ENCODE assay signal across 13 mouse cellular contexts in the genomic region with DNA sequence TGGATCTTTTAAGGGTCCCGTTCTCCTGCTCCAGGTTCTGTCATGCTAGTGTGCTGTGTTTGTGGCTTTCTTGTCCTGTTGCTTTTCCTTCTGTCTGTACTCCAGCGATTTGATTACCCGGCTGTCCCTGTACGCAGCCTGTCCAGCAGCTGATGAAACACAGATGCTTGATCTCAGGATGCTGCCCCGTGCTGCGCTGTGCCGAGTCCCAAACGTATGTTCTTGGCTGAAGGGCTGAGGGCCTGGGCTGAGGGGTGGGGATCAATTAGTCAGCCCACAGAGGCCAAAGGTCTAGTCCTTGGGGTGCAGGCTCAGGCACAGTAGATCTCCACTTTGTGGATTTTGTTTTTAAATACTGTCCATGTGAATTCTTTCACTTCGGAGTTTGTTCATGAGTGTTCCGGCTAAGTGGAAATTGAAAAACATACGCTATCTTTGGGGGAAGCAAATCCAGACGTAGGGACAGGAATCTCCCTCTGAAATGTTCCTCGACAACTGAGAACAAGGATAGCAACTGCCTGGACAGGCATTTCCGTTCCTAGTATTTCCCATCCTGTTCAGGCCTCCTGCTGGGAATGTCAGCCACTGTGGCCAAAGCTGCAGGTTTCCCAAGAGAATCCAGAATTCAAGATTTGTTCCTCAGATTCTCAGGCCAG. TPM values are rescaled to one million over a fixed set of nuclear protein-coding genes. Genes with fewer than 3 reads are reported as not detected.
DNase-seq lines count a peak whose midpoint lies in the region; ATAC-seq and TF ChIP-seq lines count a peak whose summit lies in the region.
"Had no signal": no experiment of that assay in that cellular context is flagged by ENCODE, and none has a peak within 500 bp of the region (broad histone marks: within the 10 kb centered on the region; RNA-seq: fewer than 3 reads in every experiment).

No protein-coding gene starts in this region.

- WGBS in kidney, adult 2 months = 60% methylated on average over 14 of the region's 14 CpGs
- WGBS in kidney, embryonic 14.5 days = 41% methylated on average over 14 of the region's 14 CpGs
- 26% methylated on average over 14 of the region's 14 CpGs for WGBS in embryonic facial prominence, embryonic 14.5 days
- 38% methylated on average over 14 of the region's 14 CpGs for WGBS in heart, embryonic 16.5 days
- 33% methylated on average over 14 of the region's 14 CpGs for WGBS in limb, embryonic 14.5 days
- 78% methylated on average over 14 of the region's 14 CpGs for WGBS in midbrain, postnatal 0 days

- TF ChIP-seq POLR2A in kidney, adult 2 months (IDR thresholded peaks at IDR 0.05; ENCODE audit: low read depth, low read length) = no peak
- TF ChIP-seq POLR2A in limb, embryonic 14.5 days (IDR thresholded peaks at IDR 0.05; ENCODE audit: borderline replicate concordance, extremely low read depth, insufficient read depth, insufficient read length) = no peak

- no peak for ATAC-seq in kidney, embryonic 14.5 days (ENCODE audit: low FRiP score, low TSS enrichment)
- ATAC-seq in embryonic facial prominence, embryonic 14.5 days (ENCODE audit: low read depth) = no peak
- ATAC-seq in heart, embryonic 16.5 days (replicated peaks; ENCODE audit: extremely low read depth, insufficient read depth, low FRiP score) = 0 out of 2 replicates have a peak, but pooled peaks have one; percentile 43
- ATAC-seq in limb, embryonic 14.5 days (ENCODE audit: low FRiP score, low read depth) = no peak
- no peak for ATAC-seq in midbrain, postnatal 0 days (ENCODE audit: low FRiP score)
- ATAC-seq: hindbrain, postnatal 0 days; midbrain, embryonic 16.5 days had no signal

- no peak overlapping the region for H3K4me3 ChIP-seq in kidney, adult 2 months (ENCODE audit: insufficient read depth, low read depth, low read length)
- no peak overlapping the region for H3K4me3 ChIP-seq in kidney, embryonic 14.5 days (ENCODE audit: low read length)
- no peak overlapping the region for H3K4me3 ChIP-seq in embryonic facial prominence, embryonic 14.5 days (ENCODE audit: low read depth, low read length)
- H3K4me3 ChIP-seq in heart, embryonic 16.5 days (ENCODE audit: low read length) = no peak overlapping the region
- H3K4me3 ChIP-seq in limb, embryonic 14.5 days (replicated peaks; ENCODE audit: low read length) = no peak overlapping the region
- H3K4me3 ChIP-seq in midbrain, postnatal 0 days (ENCODE audit: low read depth, low read length) = no peak overlapping the region
- H3K4me3 ChIP-seq: erythroblast, embryonic 14.5 days; limb, embryonic 13.5 days had no signal

- H3K9me3 ChIP-seq in kidney, embryonic 14.5 days (ENCODE audit: control insufficient read depth, low read length) = no peaks in the 10 kb centered on the region; the same call in 1 of the 2 replicates
- no peaks in the 10 kb centered on the region for H3K9me3 ChIP-seq in embryonic facial prominence, embryonic 14.5 days (ENCODE audit: control insufficient read depth, low read length)
- H3K9me3 ChIP-seq in heart, embryonic 16.5 days (replicated peaks; ENCODE audit: control insufficient read depth, low read length) = no peaks in the 10 kb centered on the region
- no peaks in the 10 kb centered on the region for H3K9me3 ChIP-seq in limb, embryonic 14.5 days (ENCODE audit: control insufficient read depth, low read length)
- H3K9me3 ChIP-seq in midbrain, postnatal 0 days (ENCODE audit: low read length) = no peaks in the 10 kb centered on the region
- H3K9me3 ChIP-seq: limb, embryonic 13.5 days had no signal

- no peak overlapping the region for H3K4me2 ChIP-seq in kidney, embryonic 14.5 days (replicated peaks; ENCODE audit: low read depth, low read length)
- peak overlapping the region; percentile 8; the same call in 1 of the 2 replicates for H3K4me2 ChIP-seq in embryonic facial prominence, embryonic 14.5 days (ENCODE audit: low read depth, low read length)
- 0 out of 2 replicates have a peak overlapping the region, but pooled peaks have one; percentile 11 for H3K4me2 ChIP-seq in heart, embryonic 16.5 days (ENCODE audit: low read depth, low read length)
- H3K4me2 ChIP-seq in limb, embryonic 14.5 days (replicated peaks; ENCODE audit: low read depth, low read length, severe bottlenecking) = no peak overlapping the region
- no peak overlapping the region for H3K4me2 ChIP-seq in midbrain, postnatal 0 days (ENCODE audit: low read depth, low read length, poor library complexity, severe bottlenecking)
- H3K4me2 ChIP-seq: limb, embryonic 13.5 days had no signal

- H3K27ac ChIP-seq in kidney, adult 2 months (ENCODE audit: insufficient read depth, low read depth, low read length) = peak overlapping the region; percentile 30; the same call in 1 of the 2 replicates
- H3K27ac ChIP-seq in kidney, embryonic 14.5 days (ENCODE audit: low read depth, low read length) = no peak overlapping the region
- peak overlapping the region; percentile 30 for H3K27ac ChIP-seq in embryonic facial prominence, embryonic 14.5 days (replicated peaks; ENCODE audit: low read depth, low read length)
- H3K27ac ChIP-seq in heart, embryonic 16.5 days (ENCODE audit: low read length) = peak overlapping the region; percentile 69
- 0 out of 2 replicates have a peak overlapping the region, but pooled peaks have one; percentile 4 for H3K27ac ChIP-seq in limb, embryonic 14.5 days (replicated peaks; ENCODE audit: low read depth, low read length)
- H3K27ac ChIP-seq in midbrain, postnatal 0 days (ENCODE audit: low read depth, low read length) = no peak overlapping the region
- H3K27ac ChIP-seq: hindbrain, postnatal 0 days; limb, embryonic 13.5 days had no signal

- peaks cover 32% of the 10 kb centered on the region for H3K4me1 ChIP-seq in kidney, adult 2 months (ENCODE audit: control insufficient read depth, insufficient read depth, low read length)
- H3K4me1 ChIP-seq in kidney, embryonic 14.5 days (ENCODE audit: control insufficient read depth, insufficient read depth, low read length) = no peaks in the 10 kb centered on the region; the same call in 1 of the 2 replicates
- peaks cover 14% of the 10 kb centered on the region for H3K4me1 ChIP-seq in embryonic facial prominence, embryonic 14.5 days (ENCODE audit: control insufficient read depth, insufficient read depth, low read length)
- peaks cover 54% of the 10 kb centered on the region for H3K4me1 ChIP-seq in heart, embryonic 16.5 days (ENCODE audit: control insufficient read depth, insufficient read depth, low read length)
- H3K4me1 ChIP-seq in limb, embryonic 14.5 days (ENCODE audit: control insufficient read depth, insufficient read depth, low read length) = peaks cover 42% of the 10 kb centered on the region
- no peaks in the 10 kb centered on the region for H3K4me1 ChIP-seq in midbrain, postnatal 0 days (ENCODE audit: insufficient read depth, low read length)

- no peaks in the 10 kb centered on the region for H3K27me3 ChIP-seq in kidney, adult 2 months (replicated peaks; ENCODE audit: control insufficient read depth, insufficient read depth, low read length)
- no peaks in the 10 kb centered on the region for H3K27me3 ChIP-seq in kidney, embryonic 14.5 days (ENCODE audit: control insufficient read depth, insufficient read depth, low read length)
- no peaks in the 10 kb centered on the region for H3K27me3 ChIP-seq in embryonic facial prominence, embryonic 14.5 days (replicated peaks; ENCODE audit: control insufficient read depth, insufficient read depth, low read length)
- no peaks in the 10 kb centered on the region for H3K27me3 ChIP-seq in heart, embryonic 16.5 days (ENCODE audit: control insufficient read depth, insufficient read depth, low read length)
- H3K27me3 ChIP-seq in limb, embryonic 14.5 days (ENCODE audit: control insufficient read depth, insufficient read depth, low read length) = no peaks in the 10 kb centered on the region
- no peaks in the 10 kb centered on the region for H3K27me3 ChIP-seq in midbrain, postnatal 0 days (ENCODE audit: insufficient read depth, low read length)
- H3K27me3 ChIP-seq: limb, embryonic 13.5 days had no signal

- no peak for TF ChIP-seq CTCF in kidney, adult 2 months (conservative IDR thresholded peaks at IDR 0.05; ENCODE audit: insufficient read depth, insufficient read length, low read depth, low read length)
- no peak for TF ChIP-seq CTCF in midbrain, postnatal 0 days (IDR thresholded peaks at IDR 0.05)

- no peak overlapping the region for H3K9ac ChIP-seq in kidney, embryonic 14.5 days (ENCODE audit: low read depth, low read length)
- no peak overlapping the region for H3K9ac ChIP-seq in embryonic facial prominence, embryonic 14.5 days (ENCODE audit: low read depth, low read length)
- H3K9ac ChIP-seq in heart, embryonic 16.5 days (ENCODE audit: low read length) = no peak overlapping the region
- no peak overlapping the region for H3K9ac ChIP-seq in limb, embryonic 14.5 days (ENCODE audit: low read depth, low read length, severe bottlenecking)
- no peak overlapping the region for H3K9ac ChIP-seq in midbrain, postnatal 0 days (replicated peaks; ENCODE audit: low read length, poor library complexity, severe bottlenecking)
- H3K9ac ChIP-seq: limb, embryonic 13.5 days had no signal

- DNase-seq in kidney, adult 2 months = peak; percentile 56
- peak; percentile 54 for DNase-seq in embryonic facial prominence, embryonic 14.5 days (ENCODE audit: low spot score)
- DNase-seq in limb, embryonic 14.5 days (ENCODE audit: low spot score) = no peak
- no peak for DNase-seq in cerebellum, postnatal 10 days
- DNase-seq in midbrain, postnatal 0 days (ENCODE audit: low spot score) = no peak
- no peak for DNase-seq in thymus, postnatal 14 days
- DNase-seq: right cerebral cortex, postnatal 25 days had no signal

- H3K36me3 ChIP-seq in kidney, adult 2 months (ENCODE audit: control insufficient read depth, insufficient read depth, low read length) = no peaks in the 10 kb centered on the region
- no peaks in the 10 kb centered on the region for H3K36me3 ChIP-seq in kidney, embryonic 14.5 days (ENCODE audit: control insufficient read depth, insufficient read depth, low read length)
- no peaks in the 10 kb centered on the region for H3K36me3 ChIP-seq in embryonic facial prominence, embryonic 14.5 days (ENCODE audit: control insufficient read depth, insufficient read depth, low read length)
- no peaks in the 10 kb centered on the region for H3K36me3 ChIP-seq in heart, embryonic 16.5 days (ENCODE audit: control insufficient read depth, insufficient read depth)
- H3K36me3 ChIP-seq in limb, embryonic 14.5 days (ENCODE audit: control insufficient read depth, insufficient read depth, low read length) = no peaks in the 10 kb centered on the region
- H3K36me3 ChIP-seq in midbrain, postnatal 0 days (ENCODE audit: insufficient read depth, low read length) = no peaks in the 10 kb centered on the region
- H3K36me3 ChIP-seq: limb, embryonic 13.5 days had no signal

RNA-seq across cellular contexts. Expression of gene Arhgef3, which starts 56.6 kb away (rescaled TPM):
- polyA plus RNA-seq in kidney, adult 2 months (2012; rRNA removed) = 15.2 and 17.3 TPM in 2 replicates
- polyA plus RNA-seq in kidney, embryonic 14.5 days (2014; fragmentation: Nextera tagmentation; extraction: Ambion mirVana) = 7.7 and 15.0 TPM in 2 replicates
- polyA plus RNA-seq in embryonic facial prominence, embryonic 14.5 days (2014; fragmentation: Nextera tagmentation; extraction: Ambion mirVana) = 14.4 and 15.3 TPM in 2 replicates
- 17.1 and 18.5 TPM in 2 replicates for polyA plus RNA-seq in heart, embryonic 16.5 days (2015; fragmentation: Nextera tagmentation; extraction: Ambion mirVana)
- polyA plus RNA-seq in limb, embryonic 14.5 days (2012; rRNA removed) = 14.3 and 14.8 TPM in 2 replicates
- polyA plus RNA-seq in limb, embryonic 14.5 days (2014; fragmentation: Nextera tagmentation; extraction: Ambion mirVana) = 22.5 and 26.1 TPM in 2 replicates
- 17.0 and 18.6 TPM in 2 replicates for total RNA-seq in midbrain, postnatal 0 days (2014; rRNA removed)
- polyA plus RNA-seq in midbrain, postnatal 0 days (2015; fragmentation: Nextera tagmentation; extraction: Ambion mirVana) = 11.1 and 13.3 TPM in 2 replicates

Comparison
In these comparisons a context has a peak if more than half of its experiments do, and no peak if none do; other contexts are left out.
1. H3K27ac ChIP-seq: peak in kidney, adult 2 months (single experiment), embryonic facial prominence, embryonic 14.5 days (single experiment), heart, embryonic 16.5 days (single experiment) and limb, embryonic 14.5 days (single experiment); none in kidney, embryonic 14.5 days (single experiment) and midbrain, postnatal 0 days (single experiment).
2. DNase-seq: peak in kidney, adult 2 months (single experiment) and embryonic facial prominence, embryonic 14.5 days (single experiment); none in limb, embryonic 14.5 days (single experiment), cerebellum, postnatal 10 days (0 of 2), midbrain, postnatal 0 days (single experiment) and thymus, postnatal 14 days (single experiment).
3. H3K4me2 ChIP-seq: peak in embryonic facial prominence, embryonic 14.5 days (single experiment) and heart, embryonic 16.5 days (single experiment); none in kidney, embryonic 14.5 days (single experiment), limb, embryonic 14.5 days (single experiment) and midbrain, postnatal 0 days (single experiment).